Mouse (Mus musculus) monocyte, adult 59 days (primary cell): ENCODE measurements around the gene AI413582. TPM values are rescaled to one million over a fixed set of nuclear protein-coding genes. Genes with fewer than 3 reads are reported as not detected.

Experiments used
- total RNA-seq, 2 experiments: library from RNA; stranded (reverse); gene quantifications; one replicate each; pipeline ENCODE4 v1.2.4; 2023

AI413582 gene
- total RNA-seq = 10 to 100 TPM; 58.2 to 66.1 TPM

DNA sequence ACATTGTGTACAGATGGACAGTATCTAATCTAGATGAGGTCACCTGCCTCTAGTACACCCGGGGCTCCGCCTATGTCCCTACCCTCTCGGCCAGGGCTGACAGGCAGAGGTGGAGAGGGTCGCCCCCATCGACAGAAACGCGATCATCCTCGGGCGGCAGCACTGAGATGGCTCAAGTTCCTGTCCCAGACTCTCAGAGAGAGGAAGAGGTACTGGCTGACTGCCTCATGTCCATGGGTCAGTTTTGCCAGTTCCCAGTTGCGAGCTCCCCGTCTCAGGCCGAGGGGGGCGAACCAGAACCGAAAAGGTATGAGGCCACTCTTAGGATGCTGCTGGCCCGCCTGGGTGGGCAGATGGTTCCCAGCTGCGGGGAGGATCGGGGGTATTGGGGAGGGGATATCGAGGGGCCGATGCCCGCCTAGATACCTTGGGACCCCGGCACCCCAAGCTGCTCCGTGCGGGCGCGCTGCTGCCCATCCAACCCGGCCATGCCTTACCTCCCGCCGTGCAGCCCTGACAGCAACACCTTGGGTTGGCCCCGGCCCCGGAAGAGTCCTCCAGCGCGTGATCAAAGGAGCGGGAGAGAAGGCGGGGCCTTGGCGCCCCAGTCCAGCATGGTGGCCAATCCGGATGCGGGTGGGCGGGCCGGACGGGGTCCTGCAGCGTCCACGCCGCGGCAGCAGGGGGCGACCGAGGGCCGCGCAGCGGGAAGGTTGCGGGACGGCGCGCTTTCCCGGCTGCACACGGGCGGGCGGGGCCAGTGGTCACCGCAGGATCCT, at the start of gene AI413582:
Gene AI413582, minus strand, starts transcription at position 594 of the 779 bp plus-strand sequence.

GRCm38 (mm10) chr17:27556315-27557011, 9.1 kb downstream of the AI413582 start, which contains the start of gene Hmga1:
TSS of gene Hmga1 (plus strand) at chr17:27556497.

GRCm38 (mm10) chr17:27521303-27521702, 44.3 kb downstream of the AI413582 start, which contains the start of gene Grm4:
TSS of gene Grm4 (minus strand) at chr17:27521403.

Other genes starting within 250 kb of the AI413582 start
- gene Grm4, start 44.4 kb downstream of the AI413582 start, total RNA-seq = not detected
- gene Hmga1, start 9.3 kb downstream of the AI413582 start, total RNA-seq = 10 to 100 TPM; 68.4 to 74.6 TPM
- 10 to 100 TPM; 67.3 to 69.3 TPM for gene Nudt3, start 57.7 kb upstream of the AI413582 start, total RNA-seq
- not detected for gene RPS10-NUDT3, start 69.5 kb upstream of the AI413582 start, total RNA-seq
- gene Rps10, start 70.9 kb upstream of the AI413582 start, total RNA-seq = 1,000 to 10,000 TPM; 1,302 to 1,408 TPM
- gene Pacsin1, start 89.8 kb upstream of the AI413582 start, total RNA-seq = under 1 TPM; 0.34 to 0.55 TPM
- not detected for gene Spdef, start 163.2 kb upstream of the AI413582 start, total RNA-seq